Mouse (Mus musculus) adrenal gland, postnatal 4 days (tissue): ENCODE measurements around the gene Slc6a17. TPM values are rescaled to one million over a fixed set of nuclear protein-coding genes. Genes with fewer than 3 reads are reported as not detected.

Experiments used
- DNase-seq, 2 experiments: peaks; one replicate each; pipeline ENCODE4 v3.0.0; 2021 to 2022; ENCODE audit warnings: low spot score in 2 of 2, mixed read lengths in 2 of 2
- total RNA-seq, 2 experiments: library from RNA; stranded (reverse); gene quantifications; 2 replicates each; pipeline ENCODE4 v1.2.3; 2021

Slc6a17 gene
- total RNA-seq, 2 experiments from 2014 or later = 3.7 to 3.8 TPM

- no peak for DNase-seq
These were observed 10.7 kb upstream of the Slc6a17 start for GRCm38 (mm10) chr3:107528401-107529118.

DNA sequence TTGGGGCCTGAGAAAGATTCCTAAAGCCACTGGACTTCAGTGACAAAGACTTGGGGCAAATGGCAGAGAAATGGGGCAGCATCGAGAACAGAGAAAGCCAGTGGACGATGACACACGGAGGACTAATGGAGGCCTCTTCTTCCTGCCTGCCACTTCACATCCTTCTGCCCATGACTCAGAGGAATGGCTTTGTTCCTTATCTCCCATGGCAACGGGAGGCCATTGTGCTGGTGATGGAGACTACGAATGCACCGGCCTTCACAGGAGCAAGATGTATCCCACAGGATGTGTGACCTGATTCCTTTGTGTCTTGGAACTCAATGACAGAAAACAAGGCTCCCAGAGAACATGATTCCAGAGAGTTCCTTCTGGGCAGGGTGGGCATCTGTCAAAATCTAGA, 6.7 kb upstream of the Slc6a17 start:
- no peak for DNase-seq

DNA sequence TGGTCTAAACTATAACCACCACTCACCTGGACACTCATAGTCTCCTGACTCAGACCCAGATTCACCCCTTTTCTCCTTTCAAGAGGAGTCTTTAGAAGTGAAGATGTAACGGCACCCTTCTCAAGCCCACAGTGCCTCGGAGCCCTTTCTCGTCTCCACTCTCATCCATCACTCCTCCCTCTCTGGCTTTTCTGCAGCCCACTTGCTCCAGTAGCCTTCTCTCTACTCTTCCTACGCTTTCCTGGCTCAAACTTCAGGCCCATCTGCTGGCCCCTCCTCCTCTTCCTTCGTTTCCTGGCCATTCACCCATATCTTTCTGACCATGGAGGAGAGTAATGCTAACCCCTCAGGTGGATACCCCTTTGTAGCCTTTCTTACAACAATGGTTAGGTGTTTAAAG, 3.1 kb upstream of the Slc6a17 start:
- DNase-seq = no peak

- no peak for DNase-seq
These were observed 815 bp downstream of the Slc6a17 start for GRCm38 (mm10) chr3:107516776-107517630.

- DNase-seq = no peak
These were observed 1.8 kb downstream of the Slc6a17 start for GRCm38 (mm10) chr3:107515989-107516388.

- no peak for DNase-seq
These were observed 6.4 kb downstream of the Slc6a17 start for GRCm38 (mm10) chr3:107511416-107511815.

DNA sequence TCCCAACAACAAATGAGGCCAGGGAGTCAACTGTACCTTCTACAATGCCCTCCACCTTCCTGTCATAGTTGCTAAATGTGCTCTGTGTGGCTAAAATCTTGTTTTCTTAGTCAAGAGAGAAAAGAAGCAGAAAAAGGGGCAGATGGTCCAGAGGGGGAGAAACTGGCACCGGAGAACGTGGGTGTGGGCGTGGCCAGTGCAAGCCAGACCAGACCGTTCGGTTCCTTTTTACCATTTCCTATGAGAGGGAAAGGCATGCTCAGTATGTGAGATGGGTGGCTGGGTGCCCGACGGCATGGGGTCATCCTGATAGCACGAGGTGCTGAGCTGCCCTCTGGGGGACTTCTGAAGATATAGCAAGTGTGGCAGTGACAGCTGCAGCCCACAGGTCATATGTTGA, 9.1 kb downstream of the Slc6a17 start:
- no peak for DNase-seq

- no peak for DNase-seq
These were observed 9.9 kb downstream of the Slc6a17 start for GRCm38 (mm10) chr3:107507966-107508365.

DNA sequence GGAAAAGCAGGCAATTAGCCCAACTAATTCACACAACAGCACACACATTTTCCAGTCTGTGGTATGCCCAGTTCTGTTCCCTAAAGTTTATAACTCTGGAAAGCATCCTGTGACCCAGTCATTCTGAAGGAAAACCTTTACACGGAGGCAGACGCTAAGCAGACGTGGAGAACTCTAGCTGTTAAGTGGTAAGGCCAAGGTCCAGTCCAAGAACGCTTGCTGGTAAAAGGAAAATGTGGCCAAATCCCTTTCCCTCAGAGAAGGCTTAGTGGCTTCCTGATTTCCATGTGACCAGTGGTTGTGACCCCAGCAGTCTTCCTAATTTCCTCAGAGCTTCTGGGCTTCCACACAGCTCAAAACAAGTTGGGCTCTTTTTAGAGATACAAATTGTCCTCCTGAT, 11.3 kb downstream of the Slc6a17 start:
- no peak for DNase-seq

DNA sequence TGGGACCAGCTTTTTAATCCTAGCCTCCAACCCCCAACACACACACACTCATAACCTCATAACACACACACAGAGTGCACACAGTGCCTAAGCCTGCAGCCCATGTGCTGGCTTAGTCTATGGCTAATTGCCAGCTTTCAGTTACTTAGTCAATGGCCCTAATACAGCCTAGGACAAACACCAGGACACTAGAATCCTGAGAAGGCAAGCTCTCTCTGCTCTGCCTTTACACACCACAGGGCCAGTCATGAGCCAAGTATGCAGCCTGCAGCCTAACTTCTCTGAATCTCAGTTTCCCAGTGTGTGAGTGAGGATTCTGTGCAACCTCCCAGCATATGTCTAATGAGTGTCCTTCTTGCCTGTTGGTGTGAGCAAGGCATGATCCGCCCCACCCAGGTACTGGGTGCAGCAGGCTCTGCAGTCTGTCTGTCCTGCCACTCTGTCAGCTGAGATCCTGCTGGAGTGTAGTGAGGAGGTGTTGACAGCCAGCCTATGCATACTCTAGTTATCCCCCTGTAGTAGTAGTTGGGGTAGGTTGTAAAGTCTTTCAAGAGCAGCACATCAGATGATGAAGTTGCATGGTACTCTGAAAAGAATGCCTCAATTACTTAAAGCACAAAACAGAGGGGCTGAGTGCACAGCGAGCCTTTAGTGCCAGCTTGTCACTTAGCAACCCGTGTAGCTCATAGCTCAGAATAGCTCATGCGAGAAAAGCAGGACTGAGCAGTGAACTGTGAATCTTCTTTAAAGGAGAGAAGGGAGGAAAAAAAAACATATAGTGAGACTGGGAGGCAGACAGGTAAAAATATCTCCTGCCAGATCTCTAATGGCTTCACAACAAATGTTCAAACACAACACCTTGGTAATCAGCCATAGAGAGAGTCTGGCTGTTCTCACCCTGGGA, 12.1 kb downstream of the Slc6a17 start:
- DNase-seq = no peak

DNA sequence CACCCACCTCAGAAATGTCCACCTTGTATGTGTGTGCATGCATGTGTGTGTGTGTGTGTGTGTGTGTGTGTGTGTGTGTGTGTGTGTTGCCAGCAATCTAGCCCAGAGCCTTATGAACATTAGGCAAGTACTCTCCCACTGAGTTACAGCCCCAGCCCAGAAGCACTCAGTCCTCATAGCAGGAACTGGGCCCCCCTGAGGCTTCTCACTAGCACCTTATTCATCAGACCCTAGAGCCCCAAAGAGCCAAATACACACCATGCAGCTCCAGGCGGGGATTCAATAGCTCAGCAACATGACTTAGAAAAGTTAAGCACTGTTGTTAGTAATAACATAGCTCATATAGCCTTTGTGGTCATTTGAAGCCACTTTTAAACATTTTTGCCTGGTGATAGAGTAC, 13.3 kb downstream of the Slc6a17 start:
- DNase-seq = no peak

GRCm38 (mm10) chr3:107503716-107504115, 14.1 kb downstream of the Slc6a17 start:
- no peak for DNase-seq

DNA sequence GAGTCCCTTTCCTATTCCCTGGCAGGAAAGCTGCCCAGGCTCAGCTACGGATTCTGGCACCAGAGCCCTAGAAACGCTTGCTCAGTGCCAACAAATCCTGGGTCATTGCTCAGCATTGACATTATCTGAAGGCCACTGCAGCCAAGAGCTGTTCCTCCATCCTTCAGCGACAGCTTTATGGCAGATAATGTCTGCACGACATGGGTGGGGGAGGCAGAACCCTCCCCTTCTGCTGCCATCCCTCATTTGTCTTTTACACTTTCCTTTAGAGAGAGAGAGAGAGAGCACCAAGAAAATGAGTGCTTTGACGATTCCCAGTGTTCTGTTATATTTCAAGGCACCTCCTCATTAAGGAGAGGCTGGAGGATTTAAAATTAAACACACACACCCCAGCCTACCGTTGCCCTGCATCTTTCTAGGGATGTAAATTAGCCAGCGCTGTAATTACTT, 16.1 kb downstream of the Slc6a17 start:
- DNase-seq = no peak

DNA sequence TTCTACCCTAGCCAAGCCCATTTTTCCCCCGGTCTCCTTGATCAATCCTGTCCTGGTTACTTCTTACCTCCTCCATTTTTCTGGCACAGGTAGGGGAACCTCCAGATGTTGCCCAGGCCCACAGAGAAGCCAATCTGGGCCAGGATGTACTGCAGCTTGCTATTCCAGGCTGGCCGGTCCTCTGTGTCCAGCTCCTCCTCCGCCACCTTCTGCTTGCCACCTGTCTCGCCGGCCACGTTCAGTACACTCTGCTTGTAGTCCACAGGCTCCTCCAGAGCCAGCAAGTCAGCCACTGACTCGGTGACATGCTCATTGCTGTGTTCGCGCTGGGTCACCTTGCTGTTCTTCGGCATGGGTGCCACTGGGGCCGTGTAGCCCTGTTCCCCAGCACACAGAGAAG, 17.5 kb downstream of the Slc6a17 start:
- no peak for DNase-seq

GRCm38 (mm10) chr3:107496086-107496850, 21.6 kb downstream of the Slc6a17 start:
- DNase-seq = no peak

DNA sequence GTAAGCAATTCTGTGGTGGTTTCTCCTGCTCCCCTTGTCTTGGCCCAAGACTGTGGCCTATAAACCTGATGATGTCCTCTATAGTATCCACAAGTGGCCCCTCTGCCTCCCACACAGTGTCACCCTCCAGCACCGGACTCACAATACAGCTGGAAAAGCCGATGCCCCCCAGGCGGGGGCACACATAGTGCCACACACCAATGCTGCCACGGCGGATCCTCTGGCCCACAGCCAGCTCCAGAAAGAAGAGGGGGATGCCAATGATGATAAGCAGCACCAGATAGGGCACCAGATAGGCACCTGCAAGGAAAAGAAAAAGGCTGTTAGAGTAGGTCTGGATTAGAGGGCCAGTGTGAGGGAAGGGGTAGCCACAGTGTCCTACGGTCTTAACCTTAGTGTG, 22.3 kb downstream of the Slc6a17 start:
- DNase-seq = no peak

- no peak for DNase-seq
These were observed 26.4 kb downstream of the Slc6a17 start for GRCm38 (mm10) chr3:107491459-107491858.

GRCm38 (mm10) chr3:107488637-107489036, 29.2 kb downstream of the Slc6a17 start:
- DNase-seq = no peak

DNA sequence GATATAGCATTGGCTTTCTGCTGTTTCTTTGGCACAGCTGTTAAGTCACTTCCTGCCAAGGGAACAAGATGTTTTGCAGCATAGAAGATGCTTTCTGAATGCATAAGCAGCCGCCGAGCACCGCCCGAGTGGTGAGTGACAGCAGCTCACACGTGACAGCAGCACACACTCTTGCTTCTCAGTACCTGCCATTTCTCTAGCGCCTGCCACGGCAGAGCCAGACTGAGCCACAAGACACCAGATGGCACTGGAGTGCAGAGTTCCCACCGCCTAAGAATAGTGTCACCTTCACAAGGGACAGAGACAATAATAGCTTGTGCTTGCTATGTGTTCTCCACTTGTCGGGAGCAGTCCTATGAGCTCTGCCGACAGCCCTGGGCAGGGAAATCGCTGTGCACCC, 34.5 kb downstream of the Slc6a17 start:
- no peak for DNase-seq

DNA sequence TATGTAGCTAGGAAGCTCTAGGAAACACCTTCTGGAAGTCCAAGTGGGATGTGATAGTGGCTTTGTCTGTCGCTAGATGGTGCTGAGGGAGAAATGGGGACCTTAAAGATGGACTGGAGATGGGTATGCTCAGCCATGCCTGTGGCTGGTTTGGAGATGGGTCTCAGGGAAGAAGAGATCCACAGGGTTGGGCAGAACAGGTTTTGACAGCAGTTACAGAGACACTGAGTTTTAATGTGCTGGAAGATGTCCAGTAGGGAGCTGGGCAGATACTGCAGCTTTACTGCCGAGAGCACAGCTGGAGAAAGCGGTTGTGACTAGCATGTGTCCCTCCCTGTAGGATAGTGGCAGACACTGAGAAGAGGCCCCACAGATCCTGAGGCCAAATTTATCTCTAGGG, 37.2 kb downstream of the Slc6a17 start:
- no peak for DNase-seq

- peak in 1 of 2 experiments; percentile 23 for DNase-seq
These were observed 45.6 kb downstream of the Slc6a17 start for GRCm38 (mm10) chr3:107472198-107472597.
